Mouse (Mus musculus) adrenal gland (tissue): ENCODE results near the gene Olfr147.
"Not testable (repeated sequence)": the region's sequence is repeated elsewhere in the genome, so short reads cannot be mapped to it uniquely, and the experiment has no call there.

ENCODE experiments used
- intact Hi-C: fragments of 180-260 bp; cut with DNase I; formaldehyde crosslinking; loops from one replicate; pipeline ENCODE4 v1.15.1; 2025
- long read RNA-seq, 2 experiments: library from polyadenylated mRNA; unstranded; transcript quantifications; one replicate each; pipeline ENCODE4 v2.0.0; 2020; ENCODE audit warnings: borderline replicate concordance in 1 of 2; ENCODE audit not compliant: insufficient replicate concordance in 1 of 2

Olfr147 gene
- long read RNA-seq, experiment 1, result 0 reads
- long read RNA-seq, experiment 2, result 0 reads

GRCm38 (mm10) chr9:38401398-38401797, at the start of gene Olfr147:
Gene Olfr147 (plus strand): TSS chr9:38401698.
- intact Hi-C loops, result no loop called here

- intact Hi-C loops, result no loop called here
These were observed 34.9 kb upstream of the Olfr147 start, which contains the start of gene Olfr250 for GRCm38 (mm10) chr9:38366596-38366995. Gene Olfr250 (plus strand): TSS chr9:38366896.

- intact Hi-C loops, result no loop called here
These were observed 24.7 kb upstream of the Olfr147 start, which contains the start of gene Olfr251 for GRCm38 (mm10) chr9:38376786-38377185. Gene Olfr251 (plus strand): TSS chr9:38377086.

GRCm38 (mm10) chr9:38407502-38407901, 6.0 kb downstream of the Olfr147 start:
- intact Hi-C loops, result not testable (repeated sequence)

- intact Hi-C loops, result not testable (repeated sequence)
These were observed 12.0 kb downstream of the Olfr147 start for GRCm38 (mm10) chr9:38413502-38413901.

- intact Hi-C loops, result no loop called here
These were observed 22.3 kb downstream of the Olfr147 start for GRCm38 (mm10) chr9:38423801-38424200.

GRCm38 (mm10) chr9:38427026-38427425, 25.5 kb downstream of the Olfr147 start:
- intact Hi-C loops, result no loop called here

- intact Hi-C loops, result no loop called here
These were observed 27.7 kb downstream of the Olfr147 start, which contains the start of gene Olfr901 for GRCm38 (mm10) chr9:38429155-38429554. Gene Olfr901 (plus strand): TSS chr9:38429455.

- intact Hi-C loops, result no loop called here
These were observed 45.9 kb downstream of the Olfr147 start, which contains the start of gene Olfr902 for GRCm38 (mm10) chr9:38447352-38447751. Gene Olfr902 (plus strand): TSS chr9:38447652.
